Mouse (Mus musculus) frontal cortex, postnatal 14 days (tissue): Measurements from ENCODE around the gene Ralbp1.
A peak's percentile ranks its signal among the peaks of the same experiment; 100 is the strongest.

Experiments used
- DNase-seq, 2 experiments: peaks; one replicate each; pipeline ENCODE4 v3.0.0; 2022; ENCODE audit warnings: low spot score in 2 of 2

Gene Ralbp1

DNA sequence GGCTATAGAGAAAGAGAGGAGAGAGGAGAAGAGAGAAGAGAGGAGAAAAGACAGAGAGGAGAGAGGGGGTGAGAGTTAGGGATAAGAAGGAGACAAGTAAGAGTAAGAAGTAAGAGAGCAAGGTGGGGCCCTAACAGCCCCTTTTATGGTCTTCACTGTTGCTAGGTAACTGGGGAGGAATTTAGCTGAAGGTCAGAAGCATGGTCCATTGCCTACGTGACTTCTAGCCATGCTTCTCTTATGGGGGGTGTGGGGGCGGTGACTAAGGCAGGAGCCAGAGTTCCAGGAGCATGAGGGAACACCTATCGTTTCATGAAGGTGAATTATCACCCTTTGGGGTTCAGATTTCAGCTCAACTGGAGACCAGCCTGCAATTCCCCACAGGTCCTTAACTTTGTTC, 10.4 kb upstream of the Ralbp1 start:
- no peak for DNase-seq

GRCm38 (mm10) chr17:65889476-65889875, 3.9 kb upstream of the Ralbp1 start:
- no peak for DNase-seq

DNA sequence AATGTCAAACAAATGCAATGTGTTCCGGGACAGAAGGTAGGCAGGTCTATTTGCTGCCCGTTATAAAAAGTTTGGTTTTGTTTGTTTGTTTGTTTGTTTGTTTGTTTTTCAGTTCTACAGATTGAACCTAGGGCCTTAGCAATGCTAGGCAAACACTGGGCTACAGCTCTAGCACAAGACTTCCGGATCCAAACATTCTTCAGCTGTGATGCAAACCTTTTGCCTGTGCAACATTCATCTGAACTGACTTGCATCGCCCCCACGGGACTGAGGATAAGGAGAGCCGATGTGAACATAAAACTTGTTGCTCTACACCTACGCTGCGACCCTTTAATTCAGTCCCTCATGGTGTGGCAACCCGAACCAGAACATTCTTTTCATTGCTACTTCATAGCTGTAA, 973 bp upstream of the Ralbp1 start:
- no peak for DNase-seq

DNA sequence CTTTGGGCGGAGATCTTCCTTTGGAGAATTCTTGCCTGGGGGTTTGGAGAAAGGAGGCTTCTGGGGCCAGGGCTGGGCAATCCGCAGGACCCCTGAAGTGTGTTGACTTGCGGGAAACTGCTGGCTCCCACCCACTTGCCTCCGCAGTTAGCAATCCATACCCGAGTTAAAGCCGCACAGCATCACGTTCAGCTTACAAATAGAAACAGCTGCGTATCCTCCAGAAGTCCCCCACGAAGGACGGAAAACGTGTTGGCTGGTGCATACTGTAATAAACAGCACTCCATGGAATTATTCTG, 251 bp downstream of the Ralbp1 start:
- no peak for DNase-seq

GRCm38 (mm10) chr17:65884691-65885397, 754 bp downstream of the Ralbp1 start:
- DNase-seq: peak; percentile 99

- DNase-seq: peak; percentile 31 to 44
Observed at GRCm38 (mm10) chr17:65884061-65884669, 1.4 kb downstream of the Ralbp1 start.

GRCm38 (mm10) chr17:65877026-65877425, 8.6 kb downstream of the Ralbp1 start:
- DNase-seq: no peak

DNA sequence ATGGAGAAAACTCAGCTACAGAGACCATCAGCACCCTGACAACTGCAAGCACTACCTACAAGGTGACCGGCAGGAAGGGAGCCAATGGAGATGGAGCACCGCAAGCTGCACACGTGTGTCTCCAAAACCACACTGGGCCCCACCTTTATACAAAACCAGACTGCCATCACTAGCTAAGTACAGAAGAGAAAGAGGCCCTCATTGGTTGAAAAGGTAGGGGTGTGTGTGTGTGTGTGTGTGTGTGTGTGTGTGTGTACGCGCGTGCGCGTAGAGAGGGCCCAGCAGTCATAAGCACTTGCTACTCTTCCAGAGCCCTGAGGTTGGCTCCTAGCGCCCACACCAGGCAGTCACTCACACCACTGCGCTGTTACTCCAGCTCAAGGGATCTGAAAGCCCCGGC, 11.8 kb downstream of the Ralbp1 start:
- DNase-seq: no peak

- no peak for DNase-seq
Observed at GRCm38 (mm10) chr17:65873156-65873555, 12.4 kb downstream of the Ralbp1 start.

GRCm38 (mm10) chr17:65872652-65873051, 12.9 kb downstream of the Ralbp1 start:
- DNase-seq: no peak

DNA sequence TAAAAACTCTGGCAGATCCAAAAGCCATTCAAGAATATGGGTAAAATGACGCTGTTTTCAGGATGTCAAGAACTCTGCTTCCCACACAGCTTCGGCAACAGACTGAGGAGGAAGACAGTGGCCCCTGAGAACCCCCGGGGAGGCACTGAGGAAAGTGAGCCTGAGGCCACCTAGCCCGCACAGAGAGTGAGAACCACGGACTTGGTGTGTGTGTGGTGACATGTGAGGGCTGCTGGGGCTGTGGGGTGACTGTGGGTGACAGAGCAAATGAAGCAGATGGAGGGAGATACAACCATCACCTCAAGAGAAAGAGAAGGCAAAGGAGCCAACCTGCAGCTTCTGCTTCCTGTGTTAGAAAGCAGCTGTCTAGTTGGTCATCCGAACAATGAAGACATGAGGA, 13.5 kb downstream of the Ralbp1 start:
- DNase-seq: no peak

DNA sequence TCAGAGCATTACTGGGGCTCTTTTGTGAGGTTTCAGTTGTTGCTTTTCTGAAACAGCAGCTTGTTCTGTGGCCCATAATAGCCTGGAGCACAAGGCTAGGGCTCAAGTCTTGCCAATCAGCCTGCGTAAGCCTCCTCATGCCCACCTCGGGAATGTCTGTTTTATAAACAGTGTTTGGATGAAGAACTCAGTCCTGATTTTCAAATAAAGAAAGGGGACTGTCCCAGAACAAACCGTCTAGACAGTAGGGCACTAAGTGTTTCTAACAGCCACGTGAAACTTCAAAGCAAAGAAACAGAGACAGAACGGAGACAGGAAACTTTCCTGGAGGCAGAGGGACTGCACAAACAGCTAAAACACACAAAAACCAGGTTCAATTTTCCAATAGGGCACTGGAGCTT, 14.0 kb downstream of the Ralbp1 start:
- DNase-seq: no peak

- peak in 1 of 2 experiments; percentile 54 for DNase-seq
Observed at GRCm38 (mm10) chr17:65870146-65870545, 15.5 kb downstream of the Ralbp1 start.

- no peak for DNase-seq
Observed at GRCm38 (mm10) chr17:65869720-65870119, 15.9 kb downstream of the Ralbp1 start.

- no peak for DNase-seq
Observed at GRCm38 (mm10) chr17:65867996-65868395, 17.6 kb downstream of the Ralbp1 start.

GRCm38 (mm10) chr17:65866201-65866600, 19.4 kb downstream of the Ralbp1 start:
- DNase-seq: no peak

DNA sequence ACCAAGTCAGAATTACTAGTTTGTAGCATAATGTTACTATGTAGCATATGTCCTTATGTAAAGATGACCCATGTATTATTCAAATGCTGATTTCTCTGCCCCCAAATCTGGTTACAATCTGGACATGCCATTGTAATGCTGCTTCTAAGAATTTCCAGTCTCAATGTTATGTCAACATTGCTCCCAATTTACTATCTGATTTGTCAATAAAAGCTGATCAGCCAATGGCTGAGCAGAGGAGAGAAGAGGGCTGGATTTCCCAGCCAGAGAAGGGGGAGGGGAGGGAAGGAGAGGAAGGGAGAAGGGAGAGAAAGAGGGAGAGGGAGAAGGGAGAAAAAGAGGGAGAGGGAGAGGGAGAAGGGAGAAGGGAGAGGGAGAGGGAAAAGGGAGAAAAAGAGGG, 20.3 kb downstream of the Ralbp1 start:
- no peak for DNase-seq

GRCm38 (mm10) chr17:65864742-65865141, 20.9 kb downstream of the Ralbp1 start:
- no peak for DNase-seq

- no peak for DNase-seq
Observed at GRCm38 (mm10) chr17:65863830-65864229, 21.8 kb downstream of the Ralbp1 start.

DNA sequence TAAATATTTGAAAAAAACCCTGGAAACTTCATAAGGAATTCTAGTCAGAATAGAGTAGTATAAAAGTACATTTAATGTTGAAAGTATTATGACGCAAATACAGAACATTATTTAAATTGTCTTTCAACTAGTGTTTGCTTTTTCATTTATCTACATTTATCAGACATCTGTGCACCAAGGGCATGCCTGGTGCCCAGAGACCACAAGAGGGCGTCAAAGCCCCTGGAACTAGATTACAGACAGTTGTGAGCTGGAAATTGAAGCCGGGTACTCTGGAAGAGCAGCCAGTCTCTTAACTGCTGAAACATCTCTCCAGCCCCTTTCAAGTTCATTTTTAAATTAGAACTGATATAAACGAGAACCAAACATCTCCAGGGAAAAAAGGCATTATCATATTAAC, 23.0 kb downstream of the Ralbp1 start:
- no peak for DNase-seq

DNA sequence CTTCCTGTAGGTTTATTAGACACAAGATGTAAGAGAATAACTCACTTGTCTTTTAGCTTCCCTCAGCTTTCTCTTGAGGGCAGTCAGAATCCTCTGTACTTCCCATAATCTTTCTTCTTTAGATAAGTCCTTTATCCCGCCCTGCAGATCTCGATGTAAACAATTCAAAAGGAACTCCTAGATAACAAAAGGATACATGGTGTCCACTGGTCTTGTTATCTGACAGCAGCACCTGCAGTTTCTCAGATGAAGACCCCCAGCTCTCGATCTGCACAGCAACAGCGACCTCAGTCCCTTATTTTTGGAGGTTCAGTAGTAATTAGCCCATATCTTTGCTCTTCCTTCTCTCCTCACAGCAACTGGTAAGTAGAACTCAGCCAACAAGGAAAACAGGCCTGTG, 28.0 kb downstream of the Ralbp1 start:
- no peak for DNase-seq

- DNase-seq: no peak
Observed at GRCm38 (mm10) chr17:65854006-65854405, 31.6 kb downstream of the Ralbp1 start.

GRCm38 (mm10) chr17:65853326-65853725, 32.3 kb downstream of the Ralbp1 start:
- no peak for DNase-seq

DNA sequence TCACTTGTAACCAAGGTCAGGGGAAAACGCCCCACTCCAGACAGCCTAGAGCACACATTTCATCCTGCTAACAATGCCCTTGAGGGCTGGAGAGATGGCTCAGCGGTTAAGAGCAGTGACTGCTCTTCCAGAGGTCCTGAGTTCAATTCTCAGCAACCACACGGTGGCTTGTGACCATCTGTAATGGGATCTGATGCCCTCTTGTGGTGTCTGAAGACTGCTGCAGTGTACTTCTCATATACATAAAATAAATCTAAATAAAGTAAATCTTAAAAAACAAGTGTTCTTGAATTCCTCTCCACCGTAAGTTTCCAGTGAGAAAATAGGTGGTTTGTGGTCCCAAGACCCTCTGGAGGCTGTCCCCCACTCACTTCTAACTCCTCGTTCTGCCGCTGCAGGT, 33.8 kb downstream of the Ralbp1 start:
- DNase-seq: no peak
